Mouse (Mus musculus) heart, embryonic 12.5 days (tissue): ENCODE results near the gene Pnldc1. TPM values are rescaled to one million over a fixed set of nuclear protein-coding genes. Genes with fewer than 3 reads are reported as not detected.
"Not testable (repeated sequence)": the region's sequence is repeated elsewhere in the genome, so short reads cannot be mapped to it uniquely, and the experiment has no call there.

ENCODE experiments used
- ATAC-seq: fragments of 200-750 bp; cut with Nextera tagmentation; 2 replicates; pipeline ENCODE4 v1.8.0; 2017; ENCODE audit warnings: moderate TSS enrichment, moderate library complexity; ENCODE audit not compliant: insufficient number of reproducible peaks, low FRiP score
- H3K27ac ChIP-seq: fragments of 300-500 bp; sonication (generic); 2 replicates; pipeline ENCODE4 v1.5.1; 2016; ENCODE audit warnings: mild to moderate bottlenecking, moderate library complexity; ENCODE audit not compliant: poor library complexity, severe bottlenecking
- H3K27me3 ChIP-seq: fragments of 300-500 bp; sonication (generic); replicated peaks from 2 replicates; pipeline ENCODE4 v1.6.1; 2016; ENCODE audit warnings: mild to moderate bottlenecking, moderate library complexity
- H3K36me3 ChIP-seq: fragments of 300-500 bp; sonication (generic); 2 replicates; pipeline ENCODE4 v1.6.1; 2016; ENCODE audit warnings: mild to moderate bottlenecking, moderate library complexity
- H3K4me1 ChIP-seq: fragments of 300-500 bp; sonication (generic); replicated peaks from 2 replicates; pipeline ENCODE4 v1.6.1; 2016; ENCODE audit warnings: mild to moderate bottlenecking
- H3K4me2 ChIP-seq: fragments of 300-500 bp; sonication (generic); 2 replicates; pipeline ENCODE4 v1.6.1; 2016; ENCODE audit warnings: mild to moderate bottlenecking, moderate library complexity
- H3K4me3 ChIP-seq: fragments of 300-500 bp; sonication (generic); 2 replicates; pipeline ENCODE4 v1.5.1; 2016; ENCODE audit warnings: mild to moderate bottlenecking
- H3K9ac ChIP-seq: fragments of 300-500 bp; sonication (generic); 2 replicates; pipeline ENCODE4 v1.6.1; 2016; ENCODE audit warnings: mild to moderate bottlenecking, moderate library complexity
- H3K9me3 ChIP-seq: fragments of 300-500 bp; sonication (generic); replicated peaks from 2 replicates; pipeline ENCODE4 v1.6.1; 2016; ENCODE audit warnings: mild to moderate bottlenecking, moderate library complexity
- WGBS: fragments of 180-500 bp; shearing (Covaris S2); methylation state at CpG from one replicate; pipeline ENCODE4 v1.1.7; 2016; 5-methylcytosine and 5-hydroxymethylcytosine counted together
- polyA plus RNA-seq: library from polyadenylated mRNA; unstranded; fragments of >200 nt; fragmentation: Nextera tagmentation; extraction: Ambion mirVana; gene quantifications from 2 replicates; pipeline ENCODE4 v1.2.1, GENCODE M21; 2016

Pnldc1 gene
- polyA plus RNA-seq, 1 experiment from 2014 or later: 0.51 TPM

DNA sequence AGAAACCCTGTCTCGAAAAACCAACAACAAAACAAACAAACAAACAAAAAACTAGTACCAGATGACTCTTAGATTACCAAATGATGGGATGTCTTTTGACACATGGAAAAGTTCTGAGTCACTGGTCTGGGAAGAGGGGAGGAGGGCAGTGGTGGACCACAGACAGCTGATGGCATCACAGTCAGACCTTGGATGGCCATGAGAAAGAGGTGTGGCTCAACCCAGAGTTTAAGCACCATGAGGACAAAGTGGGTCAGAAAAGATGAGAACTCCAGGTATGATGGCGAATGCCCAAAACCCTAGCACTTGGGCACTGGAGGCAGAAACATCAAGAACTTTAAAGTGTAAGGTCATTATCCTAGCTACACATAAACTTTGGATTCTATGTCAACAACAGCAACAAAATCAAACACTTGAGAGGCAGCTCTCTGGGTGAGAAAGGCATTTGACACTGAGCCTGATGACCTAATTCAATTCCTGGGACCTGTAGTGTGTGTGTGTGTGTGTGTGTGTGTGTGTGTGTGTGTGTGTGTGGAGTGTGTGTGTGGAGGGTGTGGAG is 27.5 kb upstream of the Pnldc1 start:
- H3K9ac ChIP-seq: no peak overlapping the region
- H3K4me1 ChIP-seq: peaks cover 11% of the 10 kb centered on the region
- no peaks in the 10 kb centered on the region for H3K9me3 ChIP-seq
- no peaks in the 10 kb centered on the region; the same call in 1 of the 2 replicates for H3K27me3 ChIP-seq
- no peak overlapping the region for H3K27ac ChIP-seq
- H3K36me3 ChIP-seq: peaks cover 2% of the 10 kb centered on the region; the same call in 1 of the 2 replicates
- no peak overlapping the region for H3K4me3 ChIP-seq
- ATAC-seq: no peak
- whole genome bisulfite sequencing: 62% methylated on average over 2 of the region's 2 CpGs
- no peak overlapping the region for H3K4me2 ChIP-seq

DNA sequence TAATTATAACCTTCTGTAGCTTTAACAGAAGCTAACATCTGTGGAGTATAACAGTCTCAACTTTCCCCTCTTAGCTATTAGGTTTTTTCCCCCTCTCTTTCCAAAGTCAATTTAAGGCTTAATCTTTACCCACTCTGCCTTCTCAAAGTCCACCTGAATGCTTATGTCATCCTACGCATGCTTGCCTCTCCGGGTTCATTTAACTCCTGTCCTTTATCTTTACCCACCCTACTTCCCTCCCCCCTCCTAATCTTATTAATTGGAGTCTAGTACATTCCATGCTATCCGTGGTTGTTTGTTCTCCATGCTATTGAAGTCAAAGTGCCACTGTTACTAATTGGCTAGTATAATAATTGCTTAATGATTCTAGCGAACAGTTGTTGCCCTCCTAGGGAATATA is 25.7 kb upstream of the Pnldc1 start:
- 64% methylated on average over 4 of the region's 4 CpGs for WGBS
- ATAC-seq: no peak
- H3K27me3 ChIP-seq: no peaks in the 10 kb centered on the region; the same call in 1 of the 2 replicates
- H3K9me3 ChIP-seq: no peaks in the 10 kb centered on the region
- no peak overlapping the region for H3K27ac ChIP-seq
- no peak overlapping the region for H3K9ac ChIP-seq
- H3K36me3 ChIP-seq: no peaks in the 10 kb centered on the region
- H3K4me3 ChIP-seq: no peak overlapping the region
- H3K4me1 ChIP-seq: peaks cover 9% of the 10 kb centered on the region
- H3K4me2 ChIP-seq: no peak overlapping the region

DNA sequence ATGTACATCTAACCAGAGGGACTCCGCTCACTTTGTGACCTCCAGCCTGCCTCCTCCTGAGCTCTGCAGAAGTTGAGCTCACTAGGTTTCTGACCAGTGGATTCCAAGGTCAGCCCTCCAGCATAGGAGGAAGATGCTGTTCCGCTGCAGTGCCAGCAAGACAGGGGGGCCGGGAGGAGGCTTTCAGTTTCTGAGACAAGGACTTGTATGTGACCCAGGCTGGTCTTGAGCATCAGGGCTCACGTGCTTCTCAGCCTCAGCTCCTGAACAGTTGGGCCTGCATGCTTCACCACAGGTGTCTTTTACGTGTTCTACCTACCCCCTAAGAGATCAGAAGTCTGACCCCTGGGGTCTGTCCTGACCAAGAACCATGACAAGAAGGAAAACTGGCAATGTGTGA is 21.5 kb upstream of the Pnldc1 start:
- 86% methylated on average over 5 of the region's 5 CpGs for WGBS
- not testable (repeated sequence) for H3K9ac ChIP-seq, H3K4me1 ChIP-seq, H3K27me3 ChIP-seq, H3K36me3 ChIP-seq, H3K4me2 ChIP-seq, H3K4me3 ChIP-seq, H3K9me3 ChIP-seq, ATAC-seq, H3K27ac ChIP-seq

DNA sequence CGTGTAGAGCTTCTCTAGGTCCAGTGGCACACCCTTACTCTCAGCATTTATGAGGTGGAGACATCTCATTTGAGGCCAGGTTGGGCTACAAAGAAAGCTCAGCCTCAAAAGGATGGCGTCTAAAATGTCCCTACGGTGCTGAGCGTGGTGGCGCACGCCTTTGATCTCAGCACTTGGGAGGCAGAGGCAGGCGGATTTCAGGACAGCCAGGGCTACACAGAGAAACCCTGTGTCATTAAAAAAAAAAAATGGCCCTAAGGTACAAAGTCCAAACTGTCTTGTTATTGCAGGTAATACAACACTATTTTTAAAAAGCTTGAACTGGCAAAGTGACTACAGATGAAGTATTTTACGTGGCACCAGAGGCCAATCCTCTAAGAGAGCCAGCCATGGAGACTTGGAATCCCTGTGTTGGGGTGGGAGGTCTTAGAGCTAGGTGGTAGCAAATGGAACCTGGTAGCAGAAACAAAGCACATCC is 15.7 kb upstream of the Pnldc1 start:
- ATAC-seq: no peak
- Histone ChIP-seq H3K4me3 (no peak overlapping the region), H3K4me1 (no peaks in the 10 kb centered on the region), H3K9me3 (no peaks in the 10 kb centered on the region), H3K36me3 (peaks cover 61% of the 10 kb centered on the region), H3K9ac (no peak overlapping the region), H3K27me3 (no peaks in the 10 kb centered on the region), H3K27ac (no peak overlapping the region), H3K4me2 (no peak overlapping the region)
- WGBS: 87% methylated on average over 8 of the region's 8 CpGs

DNA sequence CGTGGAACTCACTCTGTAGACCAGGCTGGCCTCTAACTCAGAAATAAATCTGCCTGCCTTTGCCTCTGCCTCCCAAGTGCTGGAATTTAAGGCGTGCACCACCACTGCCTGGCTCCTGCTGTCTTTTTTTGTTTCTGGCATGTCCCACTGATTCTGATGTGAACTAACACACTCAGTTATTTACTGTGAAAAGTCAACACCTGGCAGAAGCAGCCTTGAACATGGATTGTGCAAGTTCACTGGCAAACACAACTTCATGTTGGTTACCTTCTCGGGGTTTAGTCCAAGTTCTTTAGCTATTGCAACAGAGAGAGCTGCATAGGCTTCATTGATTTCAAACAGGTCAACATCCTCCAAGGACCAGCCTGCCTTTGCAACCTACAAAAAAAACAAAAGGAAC is 15.0 kb upstream of the Pnldc1 start:
- Histone ChIP-seq H3K4me3 (no peak overlapping the region), H3K36me3 (peaks cover 68% of the 10 kb centered on the region), H3K4me1 (no peaks in the 10 kb centered on the region), H3K9me3 (no peaks in the 10 kb centered on the region), H3K27me3 (no peaks in the 10 kb centered on the region), H3K9ac (no peak overlapping the region), H3K27ac (no peak overlapping the region), H3K4me2 (no peak overlapping the region)
- ATAC-seq: no peak
- 92% methylated on average over 3 of the region's 3 CpGs for WGBS

DNA sequence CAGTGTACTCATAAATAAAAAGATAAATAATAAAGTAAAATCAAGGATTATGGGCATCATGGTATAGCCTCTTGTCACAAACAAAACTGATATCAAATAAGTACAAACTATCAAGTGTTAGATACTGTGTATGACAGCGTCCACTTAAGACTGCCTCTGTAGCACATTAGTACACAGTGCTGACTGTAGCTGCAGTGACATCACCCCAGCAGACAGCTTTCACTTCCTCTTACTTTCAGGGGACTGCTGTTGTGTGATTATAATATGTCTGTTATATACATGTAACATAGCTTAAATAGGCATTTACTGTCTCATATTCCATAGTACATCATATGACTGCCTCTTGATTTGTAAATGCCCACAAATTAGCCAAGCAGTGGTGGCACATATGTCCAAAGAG is 11.0 kb upstream of the Pnldc1 start:
- H3K9ac ChIP-seq: no peak overlapping the region
- no peaks in the 10 kb centered on the region for H3K9me3 ChIP-seq
- H3K4me2 ChIP-seq: no peak overlapping the region
- 90% methylated on average over 1 of the region's 1 CpGs for WGBS
- H3K36me3 ChIP-seq: peaks cover 69% of the 10 kb centered on the region
- no peak for ATAC-seq
- no peak overlapping the region for H3K27ac ChIP-seq
- no peak overlapping the region for H3K4me3 ChIP-seq
- no peaks in the 10 kb centered on the region for H3K4me1 ChIP-seq
- no peaks in the 10 kb centered on the region for H3K27me3 ChIP-seq

DNA sequence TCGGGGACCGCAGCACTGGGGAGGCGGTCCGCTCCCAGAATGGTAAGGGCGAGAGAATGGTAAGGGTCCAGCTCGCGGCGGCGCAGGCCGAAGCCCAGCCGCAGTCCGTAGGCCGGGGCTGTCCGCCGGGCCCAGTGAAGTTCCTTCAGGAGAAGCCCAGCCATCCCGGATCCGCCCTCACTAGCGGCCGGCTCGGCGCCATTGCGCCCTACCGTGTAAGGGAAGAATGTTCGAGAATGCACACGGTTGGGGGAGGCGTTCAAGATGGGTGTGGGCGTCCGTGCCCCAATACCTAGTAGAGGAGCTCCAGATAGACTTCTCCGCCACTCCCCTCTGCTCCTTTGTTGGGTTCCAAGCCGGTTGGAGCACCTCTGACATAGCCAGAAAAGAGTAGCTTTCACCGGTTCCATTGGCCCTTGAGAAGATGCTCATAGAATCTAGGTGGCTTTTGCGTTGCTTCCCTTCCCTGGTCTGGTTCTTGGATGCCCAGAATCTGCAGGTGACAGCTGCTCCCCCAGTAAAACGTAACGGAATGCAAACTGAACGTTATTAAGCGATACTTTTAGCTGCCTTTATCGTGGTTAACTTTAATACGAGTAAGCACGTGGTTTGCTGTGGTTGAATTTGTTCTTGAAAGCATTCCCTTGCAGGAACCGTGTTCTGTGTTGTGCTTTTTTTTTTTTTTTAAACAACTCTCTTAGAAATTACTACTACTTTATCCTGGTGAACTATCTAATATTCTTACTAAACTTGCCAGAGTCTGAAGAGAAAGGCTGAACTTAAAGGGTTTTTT is 6.8 kb upstream of the Pnldc1 start:
- peak overlapping the region; percentile 97 for H3K9ac ChIP-seq
- H3K4me2 ChIP-seq: peak overlapping the region; percentile 80
- H3K27ac ChIP-seq: peak overlapping the region; percentile 89
- under 1% methylated on average over 40 of the region's 40 CpGs for WGBS
- H3K9me3 ChIP-seq: no peaks in the 10 kb centered on the region
- H3K4me3 ChIP-seq: peak overlapping the region; percentile 88
- peak; percentile 76 for ATAC-seq
- H3K27me3 ChIP-seq: no peaks in the 10 kb centered on the region
- peaks cover 3% of the 10 kb centered on the region; the same call in 1 of the 2 replicates for H3K4me1 ChIP-seq
- H3K36me3 ChIP-seq: peaks cover 52% of the 10 kb centered on the region

DNA sequence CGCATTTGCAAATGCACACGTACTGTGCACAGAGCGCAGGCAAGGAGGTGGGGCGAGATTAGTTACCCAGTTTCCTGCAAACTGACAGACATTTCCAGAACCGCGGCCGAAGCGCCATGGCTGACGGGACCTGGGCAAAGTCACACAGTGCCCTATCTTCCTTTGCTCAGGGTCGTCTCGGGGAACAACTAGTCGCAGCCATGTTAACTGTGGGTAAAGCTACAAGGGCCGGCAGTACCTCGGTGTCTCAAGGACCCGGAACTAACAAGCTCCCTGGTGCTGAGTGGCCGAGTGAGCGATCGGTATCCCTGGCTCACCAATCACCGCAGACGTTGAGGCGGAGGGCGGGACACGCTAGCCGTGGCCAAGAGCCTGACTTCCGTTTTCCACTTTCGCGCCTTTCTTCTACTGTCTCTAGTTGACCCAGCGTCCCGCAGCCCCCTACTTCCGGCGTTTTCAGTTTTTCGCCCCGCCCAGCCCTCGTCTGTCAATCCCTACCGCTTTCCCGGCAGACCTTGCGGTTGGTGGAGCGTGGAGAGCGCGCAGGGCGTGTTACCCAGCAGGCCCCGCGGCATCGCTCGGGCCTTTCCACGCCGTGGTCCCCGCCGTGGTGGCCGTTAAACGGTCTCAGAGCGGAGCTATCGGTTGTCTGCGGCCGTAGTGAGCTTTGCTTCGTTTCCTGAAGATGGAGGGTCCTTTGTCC is 6.0 kb upstream of the Pnldc1 start, which contains the start of gene Mrpl18:
Gene Mrpl18 (minus strand): TSS at position 465 of the 703 bp plus-strand sequence.
- Histone ChIP-seq H3K27me3 (no peaks in the 10 kb centered on the region), H3K4me3 (peak within 1 kb of the TSS; percentile 88), H3K9me3 (no peaks in the 10 kb centered on the region), H3K9ac (peak within 1 kb of the TSS; percentile 97), H3K4me1 (peaks cover 3% of the 10 kb centered on the region; the same call in 1 of the 2 replicates), H3K36me3 (peaks cover 55% of the 10 kb centered on the region), H3K27ac (peak within 1 kb of the TSS; percentile 89), H3K4me2 (peak within 1 kb of the TSS; percentile 80)
- peak; percentile 99 for ATAC-seq
- under 1% methylated on average over 56 of the region's 56 CpGs for WGBS

DNA sequence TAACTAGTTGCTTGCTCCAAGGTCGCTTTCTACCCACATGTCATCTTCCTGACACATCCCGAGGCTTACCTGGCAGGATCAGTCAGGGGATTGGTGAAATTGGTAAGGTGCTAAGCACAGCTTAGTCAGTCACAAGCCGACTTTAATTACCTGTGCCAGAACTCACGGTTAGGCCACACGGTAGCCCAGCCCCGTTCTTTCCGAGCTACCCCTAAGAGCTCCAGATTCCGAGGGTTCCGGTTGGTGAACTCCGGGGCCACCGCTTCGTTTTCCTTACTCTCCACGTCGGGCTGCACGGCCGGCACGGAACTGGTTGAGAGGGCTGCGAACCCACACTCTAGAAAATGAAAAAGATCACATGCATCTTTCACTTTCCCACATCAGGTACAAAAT is 5.5 kb upstream of the Pnldc1 start, which contains the start of gene Tcp1:
Gene Tcp1 (plus strand): TSS at position 214 of the 393 bp plus-strand sequence.
- no peak for ATAC-seq
- Histone ChIP-seq H3K9ac (peak within 1 kb of the TSS; percentile 97), H3K4me2 (peak within 1 kb of the TSS; percentile 80), H3K27ac (peak within 1 kb of the TSS; percentile 89), H3K4me1 (peaks cover 3% of the 10 kb centered on the region; the same call in 1 of the 2 replicates), H3K9me3 (no peaks in the 10 kb centered on the region), H3K36me3 (peaks cover 55% of the 10 kb centered on the region), H3K27me3 (no peaks in the 10 kb centered on the region), H3K4me3 (peak within 1 kb of the TSS; percentile 88)
- WGBS: under 1% methylated on average over 18 of the region's 18 CpGs

DNA sequence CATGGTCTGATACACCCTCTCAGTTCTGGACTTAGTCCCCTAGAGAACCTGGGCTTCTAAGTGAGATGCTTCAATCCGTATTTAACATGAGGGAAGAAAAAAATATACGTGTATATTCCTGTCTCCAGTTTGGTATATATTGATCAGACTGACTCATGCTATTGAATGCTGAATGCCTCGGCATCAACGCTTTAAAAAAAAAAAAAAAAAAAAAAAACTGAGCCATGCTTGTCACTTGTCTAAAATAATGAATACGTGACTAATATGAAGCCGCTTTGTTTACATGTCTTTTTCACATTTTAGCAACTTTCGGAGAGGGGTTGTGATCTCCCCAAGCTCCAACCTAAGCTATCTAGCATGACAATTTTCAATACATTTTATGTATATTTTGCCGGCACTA is 361 bp upstream of the Pnldc1 start:
- 92% methylated on average over 8 of the region's 8 CpGs for WGBS
- H3K4me2 ChIP-seq: no peak overlapping the region

DNA sequence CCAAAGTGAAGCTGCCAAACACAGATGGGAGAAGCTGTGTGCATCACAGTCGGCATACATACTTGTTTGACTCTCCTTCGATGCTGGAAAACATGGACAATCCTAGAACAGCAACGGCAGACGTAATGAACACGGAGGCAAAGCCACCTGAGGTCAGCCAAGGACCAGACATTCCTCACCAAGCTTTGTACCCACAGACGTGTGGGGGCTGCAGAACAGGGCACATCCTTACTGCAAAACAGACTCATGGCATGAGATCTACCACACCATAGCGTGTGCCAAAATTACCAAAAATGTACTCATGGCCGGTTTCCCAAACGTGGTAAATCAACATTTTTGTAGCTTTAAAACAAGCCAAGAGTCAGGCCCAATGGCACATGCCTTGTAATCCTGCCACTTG is 3.6 kb downstream of the Pnldc1 start:
- Histone ChIP-seq H3K4me1 (no peaks in the 10 kb centered on the region), H3K36me3 (peaks cover 41% of the 10 kb centered on the region), H3K4me3 (no peak overlapping the region), H3K27ac (no peak overlapping the region), H3K27me3 (no peaks in the 10 kb centered on the region), H3K9ac (no peak overlapping the region), H3K9me3 (no peaks in the 10 kb centered on the region), H3K4me2 (no peak overlapping the region)
- no peak for ATAC-seq
- WGBS: 86% methylated on average over 9 of the region's 9 CpGs

More for the DNA sequence above, 361 bp upstream of the Pnldc1 start:
- no peak overlapping the region for H3K9ac ChIP-seq
- H3K9me3 ChIP-seq: no peaks in the 10 kb centered on the region
- H3K27me3 ChIP-seq: no peaks in the 10 kb centered on the region
- ATAC-seq: no peak
- H3K4me1 ChIP-seq: peaks cover 3% of the 10 kb centered on the region; the same call in 1 of the 2 replicates
- H3K4me3 ChIP-seq: no peak overlapping the region
- H3K27ac ChIP-seq: no peak overlapping the region
- H3K36me3 ChIP-seq: peaks cover 47% of the 10 kb centered on the region
